Mouse (Mus musculus) ES-E14 (cell line): ENCODE results near the gene Myrf. TPM values are rescaled to one million over a fixed set of nuclear protein-coding genes. Genes with fewer than 3 reads are reported as not detected.

Source experiments
- DNase-seq: peaks from one replicate; pipeline ENCODE4 v3.0.0-alpha.2; 2013; ENCODE audit warnings: low read depth, low spot score
- H3K27ac ChIP-seq: 2 replicates; pipeline ENCODE4 v1.5.1; 2012; ENCODE audit warnings: low read depth, mild to moderate bottlenecking, low read length, moderate library complexity, mixed read lengths; ENCODE audit not compliant: poor library complexity, insufficient read depth, severe bottlenecking
- H3K36me3 ChIP-seq: 2 replicates; pipeline ENCODE4 v1.6.1; 2012; ENCODE audit warnings: mild to moderate bottlenecking, low read length, moderate library complexity, mixed read lengths; ENCODE audit not compliant: control insufficient read depth, poor library complexity, insufficient read depth, severe bottlenecking
- H3K4me1 ChIP-seq, 2 experiments: fragments of 150-350 bp in 1 of 2; sonication (generic) in 1 of 2; 2 replicates each; pipeline ENCODE4 v1.6.1; 2012; ENCODE audit warnings: low read length in 2 of 2, mild to moderate bottlenecking in 1 of 2, mixed read lengths in 1 of 2; ENCODE audit not compliant: control insufficient read depth in 2 of 2, insufficient read depth in 2 of 2, poor library complexity in 1 of 2
- H3K4me3 ChIP-seq, 2 experiments: fragments of 150-350 bp in 1 of 2; sonication (generic) in 1 of 2; 2 replicates each; pipeline ENCODE4 v1.5.1; 2012; ENCODE audit warnings: low read length in 2 of 2, low read depth in 1 of 2, mild to moderate bottlenecking in 1 of 2, mixed read lengths in 1 of 2; ENCODE audit not compliant: insufficient read depth in 1 of 2, poor library complexity in 1 of 2, severe bottlenecking in 1 of 2
- H3K9ac ChIP-seq: 2 replicates; pipeline ENCODE4 v1.6.1; 2012; ENCODE audit warnings: low read depth, mild to moderate bottlenecking, low read length, mixed read lengths; ENCODE audit not compliant: poor library complexity, insufficient read depth, severe bottlenecking
- H3K9me3 ChIP-seq: fragments of 150-350 bp; sonication (generic); 2 replicates; pipeline ENCODE4 v1.6.1; 2012; ENCODE audit warnings: low read depth, mild to moderate bottlenecking, low read length; ENCODE audit not compliant: control insufficient read depth, insufficient read depth
- CHD2 ChIP-seq: IDR thresholded peaks from 2 replicates; pipeline ENCODE4 v1.6.1; 2014; ENCODE audit warnings: mild to moderate bottlenecking, low read depth, low read length, inconsistent platforms
- HCFC1 ChIP-seq: IDR thresholded peaks from 2 replicates; pipeline ENCODE4 v1.6.1; 2012; ENCODE audit warnings: low read length, inconsistent platforms, borderline replicate concordance; ENCODE audit not compliant: insufficient read depth
- MAFK ChIP-seq: IDR thresholded peaks from 2 replicates; pipeline ENCODE4 v1.6.1; 2014; ENCODE audit warnings: mild to moderate bottlenecking, low read depth, low read length, inconsistent platforms; ENCODE audit not compliant: insufficient read depth
- ZC3H11A ChIP-seq: IDR thresholded peaks from 2 replicates; pipeline ENCODE4 v1.6.1; 2012; ENCODE audit warnings: low read depth, mild to moderate bottlenecking, inconsistent platforms, low read length, borderline replicate concordance
- ZNF384 ChIP-seq: IDR thresholded peaks from 2 replicates; pipeline ENCODE4 v1.6.1; 2012; ENCODE audit warnings: low read depth, low read length, inconsistent platforms
- in situ Hi-C, 2 experiments: fragments of 600-800 bp; cut with MboI; formaldehyde crosslinking; loops; one replicate each; pipeline ENCODE4 v1.15.1; 2025; ENCODE audit warnings: low sequenced_read_pairs in 2 of 2, inconsistent platforms in 1 of 2; ENCODE audit not compliant: unreplicated experiment in 2 of 2
- total RNA-seq: library from RNA; depleted of rRNA; stranded (reverse); fragments of 300-350 nt; gene quantifications from 2 replicates; pipeline ENCODE4 v1.2.3, GENCODE M21; 2012; rRNA removed

The Myrf gene
- total RNA-seq, 1 experiment: 35.9 TPM

DNA sequence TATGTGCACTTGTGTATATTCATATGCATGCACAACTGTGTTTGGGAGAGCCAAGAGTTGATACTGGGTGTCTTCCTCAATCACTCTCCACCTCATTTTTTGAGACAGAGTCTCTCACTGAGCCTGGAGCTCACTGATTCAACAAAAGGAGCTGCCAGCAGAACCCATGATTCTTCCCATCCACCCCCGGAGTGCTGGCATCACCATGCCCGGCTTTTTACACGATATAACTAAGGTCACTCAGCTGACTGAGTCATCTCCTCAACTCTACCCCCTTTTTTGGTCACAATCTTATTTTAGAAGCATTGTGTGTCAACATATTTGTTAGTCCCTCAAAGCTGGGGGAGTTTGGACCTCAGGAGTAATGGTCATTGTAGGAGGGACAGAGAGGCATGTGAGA lies 76.7 kb downstream of the Myrf start:
- in situ Hi-C loops: no loop called here
- Histone ChIP-seq H3K27ac (no peak overlapping the region), H3K4me3 (no peak overlapping the region), H3K9ac (no peak overlapping the region), H3K4me1 (peaks cover 0 to 2% of the 10 kb centered on the region in 2 experiments; a peak in 1 of 4 replicates), H3K36me3 (no peaks in the 10 kb centered on the region), H3K9me3 (no peaks in the 10 kb centered on the region)
- TF ChIP-seq ZC3H11A (no peak), ZNF384 (no peak), HCFC1 (no peak), CHD2 (no peak), MAFK (no peak)
- no peak for DNase-seq

Other genes starting within 250 kb of the Myrf start
- 0.62 and 0.95 TPM in 2 replicates for gene Best1, start 239.1 kb downstream of the Myrf start, total RNA-seq
- 3.8 and 4.0 TPM in 2 replicates for gene Rab3il1, start 239.1 kb downstream of the Myrf start, total RNA-seq
- 4.0 and 7.2 TPM in 2 replicates for gene Fads3, start 199.2 kb downstream of the Myrf start, total RNA-seq
- gene Fads2, start 139.0 kb downstream of the Myrf start, total RNA-seq: 41.5 and 55.5 TPM in 2 replicates
- gene Fads1, start 57.9 kb downstream of the Myrf start, total RNA-seq: 47.4 and 74.0 TPM in 2 replicates
- 440 and 455 TPM in 2 replicates for gene Tmem258, start 36.7 kb downstream of the Myrf start, total RNA-seq
- 110 and 113 TPM in 2 replicates for gene Fen1, start 36.6 kb downstream of the Myrf start, total RNA-seq
- gene Dagla, start 64.1 kb upstream of the Myrf start, total RNA-seq: 1.2 and 1.6 TPM in 2 replicates
- 2.6 and 3.5 TPM in 2 replicates for gene Syt7, start 148.3 kb upstream of the Myrf start, total RNA-seq
- gene Lrrc10b, start 216.7 kb upstream of the Myrf start, total RNA-seq: 0.27 and 0.37 TPM in 2 replicates
- gene Ppp1r32, start 242.2 kb upstream of the Myrf start, total RNA-seq: 0.48 and 0.62 TPM in 2 replicates